Mouse (Mus musculus) layer of hippocampus, adult 8-10 months (tissue): ENCODE measurements at regions not wholly inside any gene's neighbourhood (a gene's known extent, or its start where the extent isn't known, plus 50 kb on each side); places are given as distances from the start of the nearest gene placed in this dataset.

Source experiments
- DNase-seq, 2 experiments: peaks; one replicate each; pipeline ENCODE4 v3.0.0; 2022; ENCODE audit warnings: low spot score in 2 of 2

- no peak for DNase-seq
These were observed 401.3 kb downstream of the Plcl1 start for GRCm38 (mm10) chr1:55807028-55807427.

GRCm38 (mm10) chr1:55808724-55809519 lies 403.2 kb downstream of the Plcl1 start:
- DNase-seq: no peak

- no peak for DNase-seq
These were observed 406.8 kb downstream of the Plcl1 start for GRCm38 (mm10) chr1:55812486-55812885.

- no peak for DNase-seq
These were observed 415.3 kb downstream of the Plcl1 start for GRCm38 (mm10) chr1:55820866-55821500.

GRCm38 (mm10) chr1:55822599-55822998 lies 416.9 kb downstream of the Plcl1 start:
- no peak for DNase-seq

GRCm38 (mm10) chr1:55827191-55827590 lies 421.5 kb downstream of the Plcl1 start:
- no peak for DNase-seq

- peak in 1 of 2 experiments; percentile 17 for DNase-seq
These were observed 429.6 kb downstream of the Plcl1 start for GRCm38 (mm10) chr1:55835281-55835680.

GRCm38 (mm10) chr1:55836750-55837149 lies 431.0 kb downstream of the Plcl1 start:
- DNase-seq: no peak

- DNase-seq: no peak
These were observed 431.6 kb downstream of the Plcl1 start for GRCm38 (mm10) chr1:55837366-55837765.

- DNase-seq: peak; percentile 27 to 76
These were observed 432.4 kb downstream of the Plcl1 start for GRCm38 (mm10) chr1:55838168-55838567.

- DNase-seq: no peak
These were observed 443.1 kb downstream of the Plcl1 start for GRCm38 (mm10) chr1:55848806-55849205.

- DNase-seq: no peak
These were observed 446.6 kb downstream of the Plcl1 start for GRCm38 (mm10) chr1:55852354-55852753.

GRCm38 (mm10) chr1:55859113-55859512 lies 453.4 kb downstream of the Plcl1 start:
- no peak for DNase-seq

GRCm38 (mm10) chr1:55863113-55863512 lies 457.4 kb downstream of the Plcl1 start:
- no peak for DNase-seq

- DNase-seq: no peak
These were observed 459.6 kb downstream of the Plcl1 start for GRCm38 (mm10) chr1:55865274-55865673.

- DNase-seq: no peak
These were observed 461.0 kb downstream of the Plcl1 start for GRCm38 (mm10) chr1:55866677-55867076.

GRCm38 (mm10) chr1:55873583-55873982 lies 467.9 kb downstream of the Plcl1 start:
- DNase-seq: no peak

GRCm38 (mm10) chr1:55874143-55874867 lies 468.6 kb downstream of the Plcl1 start:
- DNase-seq: peak; percentile 65 to 79

- DNase-seq: no peak
These were observed 469.1 kb downstream of the Plcl1 start for GRCm38 (mm10) chr1:55874868-55875144.

- no peak for DNase-seq
These were observed 478.9 kb downstream of the Plcl1 start for GRCm38 (mm10) chr1:55884576-55884975.

- DNase-seq: peak; percentile 37 to 67
These were observed 480.8 kb downstream of the Plcl1 start for GRCm38 (mm10) chr1:55886383-55887070.

GRCm38 (mm10) chr1:55887386-55887785 lies 481.7 kb downstream of the Plcl1 start:
- no peak for DNase-seq
